Mouse (Mus musculus) hindbrain, embryonic 13.5 days (tissue): ENCODE data around the gene Syn3. TPM values are rescaled to one million over a fixed set of nuclear protein-coding genes. Genes with fewer than 3 reads are reported as not detected.

Experiments
- ATAC-seq: fragments of 200-750 bp; cut with Nextera tagmentation; 2 replicates; pipeline ENCODE4 v1.8.0; 2017; ENCODE audit warnings: moderate TSS enrichment; ENCODE audit not compliant: low FRiP score
- H3K27ac ChIP-seq: fragments of 300-500 bp; sonication (generic); 2 replicates; pipeline ENCODE4 v1.5.1; 2015; ENCODE audit warnings: inconsistent platforms, mild to moderate bottlenecking, moderate library complexity
- H3K27me3 ChIP-seq: fragments of 300-500 bp; sonication (generic); 2 replicates; pipeline ENCODE4 v1.6.1; 2015; ENCODE audit warnings: mild to moderate bottlenecking, inconsistent platforms
- H3K36me3 ChIP-seq: fragments of 300-500 bp; sonication (generic); 2 replicates; pipeline ENCODE4 v1.6.1; 2015; ENCODE audit warnings: mild to moderate bottlenecking, inconsistent platforms
- H3K4me1 ChIP-seq: fragments of 300-500 bp; sonication (generic); replicated peaks from 2 replicates; pipeline ENCODE4 v1.6.1; 2015; ENCODE audit warnings: inconsistent platforms
- H3K4me2 ChIP-seq: fragments of 300-500 bp; sonication (generic); 2 replicates; pipeline ENCODE4 v1.6.1; 2015; ENCODE audit warnings: inconsistent platforms, mild to moderate bottlenecking, moderate library complexity
- H3K4me3 ChIP-seq: fragments of 300-500 bp; sonication (generic); 2 replicates; pipeline ENCODE4 v1.5.1; 2015; ENCODE audit warnings: mild to moderate bottlenecking, inconsistent platforms
- H3K9ac ChIP-seq: fragments of 300-500 bp; sonication (generic); 2 replicates; pipeline ENCODE4 v1.6.1; 2015; ENCODE audit warnings: mild to moderate bottlenecking, inconsistent platforms
- H3K9me3 ChIP-seq: fragments of 300-500 bp; sonication (generic); 2 replicates; pipeline ENCODE4 v1.6.1; 2016; ENCODE audit warnings: inconsistent platforms
- WGBS: fragments of 180-500 bp; shearing (Covaris S2); methylation state at CpG from one replicate; pipeline ENCODE4 v1.1.7; 2015; 5-methylcytosine and 5-hydroxymethylcytosine counted together
- polyA plus RNA-seq: library from polyadenylated mRNA; unstranded; fragments of >200 nt; fragmentation: Nextera tagmentation; extraction: Ambion mirVana; gene quantifications from 2 replicates; pipeline ENCODE4 v1.2.1, GENCODE M21; 2015

Syn3 gene
- polyA plus RNA-seq, 1 experiment from 2014 or later: 16.7 TPM

DNA sequence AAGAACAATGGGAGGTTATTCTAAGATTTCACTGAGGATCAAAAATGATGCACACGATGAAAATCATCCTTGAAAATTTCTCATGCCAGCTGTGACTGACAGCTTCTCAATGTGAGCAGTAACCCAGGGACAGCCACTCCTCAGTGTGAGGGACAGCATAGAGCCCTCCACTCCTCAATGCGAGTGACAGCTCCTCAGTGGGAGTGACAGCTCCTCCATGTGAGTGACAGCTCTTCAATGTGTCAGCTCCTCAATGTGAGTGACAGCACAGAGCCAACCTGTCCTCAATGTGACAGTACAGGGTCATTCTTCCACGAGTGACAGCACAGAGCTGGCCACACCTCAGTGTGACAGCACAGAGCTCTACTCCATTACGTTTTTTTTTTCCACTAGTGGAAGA lies 310.1 kb downstream of the Syn3 start:
- H3K27me3 ChIP-seq: no peaks in the 10 kb centered on the region

DNA sequence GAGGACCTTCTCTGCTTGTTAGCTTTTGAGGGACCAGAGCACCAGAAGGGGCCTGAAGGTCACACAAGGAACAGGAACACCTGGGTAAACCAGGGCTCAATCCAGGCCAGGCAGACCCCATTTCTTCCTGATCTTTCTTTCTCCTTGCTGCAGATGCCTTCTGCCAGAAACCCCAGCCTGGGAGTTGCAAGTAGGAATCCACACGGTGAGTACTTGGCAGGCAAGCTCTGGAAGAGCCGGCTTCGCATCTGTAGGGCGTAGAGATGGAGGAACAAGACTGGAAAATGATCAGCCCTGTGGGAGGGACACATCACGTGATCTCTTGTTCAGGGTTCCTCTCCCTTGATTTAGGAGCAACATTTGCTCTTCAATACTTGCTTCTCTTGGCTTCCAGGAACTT lies 310.8 kb downstream of the Syn3 start:
- ATAC-seq: no peak
- Histone ChIP-seq H3K27ac (no peak overlapping the region), H3K9ac (no peak overlapping the region), H3K9me3 (no peaks in the 10 kb centered on the region), H3K4me3 (no peak overlapping the region), H3K4me2 (no peak overlapping the region), H3K36me3 (no peaks in the 10 kb centered on the region), H3K27me3 (no peaks in the 10 kb centered on the region), H3K4me1 (no peaks in the 10 kb centered on the region)
- WGBS: 91% methylated on average over 5 of the region's 5 CpGs

More for the DNA sequence above, 310.1 kb downstream of the Syn3 start:
- 74% methylated on average over 4 of the region's 4 CpGs for WGBS
- Histone ChIP-seq H3K4me1 (no peaks in the 10 kb centered on the region), H3K9me3 (no peaks in the 10 kb centered on the region), H3K9ac (no peak overlapping the region), H3K4me2 (no peak overlapping the region), H3K27ac (no peak overlapping the region), H3K4me3 (no peak overlapping the region), H3K36me3 (no peaks in the 10 kb centered on the region)
- ATAC-seq: no peak

DNA sequence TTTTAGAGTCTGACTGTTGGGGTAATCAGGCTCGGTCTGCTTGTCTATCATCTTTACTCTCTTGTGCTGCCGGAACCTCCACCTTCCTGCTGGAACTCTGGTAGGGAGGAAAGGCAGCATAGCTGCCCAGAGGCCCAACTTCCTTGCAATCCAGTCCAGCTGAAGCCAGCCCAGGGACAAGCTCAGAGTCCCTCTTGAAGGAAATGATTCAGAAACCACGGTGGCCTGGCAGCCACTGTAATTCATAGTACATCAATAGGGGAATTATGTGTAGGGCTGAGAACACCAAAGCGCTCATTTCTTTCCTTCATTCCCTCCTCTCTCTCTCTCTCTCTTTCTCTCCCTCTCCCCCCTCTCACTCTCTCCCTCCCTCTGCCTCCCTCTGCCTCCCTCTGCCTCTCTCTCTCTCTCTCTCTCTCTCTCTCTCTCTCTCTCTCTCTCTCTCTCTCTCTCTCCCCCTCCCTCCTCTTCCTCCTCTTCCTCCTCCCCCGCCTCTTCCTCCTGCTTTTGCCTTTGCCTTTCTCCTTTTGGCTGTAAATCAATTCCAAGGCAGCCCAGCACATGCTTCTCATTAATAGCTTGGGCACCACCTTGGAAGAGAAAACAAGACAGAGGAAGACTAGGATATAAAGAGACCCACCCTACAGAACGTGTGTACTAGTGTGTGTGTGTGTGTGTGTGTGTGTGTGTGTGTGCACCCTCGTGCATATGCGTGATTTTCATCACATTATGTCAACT lies 315.4 kb downstream of the Syn3 start:
- H3K36me3 ChIP-seq: no peaks in the 10 kb centered on the region
- WGBS: 80% methylated on average over 8 of the region's 8 CpGs

DNA sequence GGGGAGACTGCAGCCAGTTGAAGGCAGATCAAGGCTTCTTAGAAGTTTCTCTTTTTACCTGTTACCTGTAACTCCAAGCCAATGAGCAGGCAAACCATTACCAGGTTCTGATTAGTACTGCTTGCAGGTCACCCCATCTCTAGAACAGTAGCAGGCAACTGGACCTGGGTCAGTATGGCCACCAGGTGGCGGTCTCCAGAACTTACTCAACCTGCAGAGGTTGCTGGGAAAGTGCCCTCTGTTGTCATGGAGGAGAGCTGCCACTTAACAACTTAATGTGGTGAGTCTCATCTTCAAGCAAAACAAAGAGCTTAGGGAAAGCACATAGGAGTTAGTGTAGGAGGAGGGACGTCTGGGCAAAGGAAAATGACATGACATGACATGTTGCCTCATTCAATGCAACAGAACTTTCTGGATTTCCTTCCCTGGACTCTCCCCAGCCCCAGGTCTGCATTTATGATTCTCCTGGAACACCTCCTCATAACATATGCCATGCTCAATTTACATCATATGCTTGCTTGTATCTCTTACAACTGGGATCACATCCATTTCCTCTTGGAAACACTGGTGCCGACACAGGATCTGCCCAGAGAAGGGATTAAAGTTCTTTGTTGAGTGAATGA lies 316.4 kb downstream of the Syn3 start:
- Histone ChIP-seq H3K9me3 (no peaks in the 10 kb centered on the region), H3K27me3 (no peaks in the 10 kb centered on the region), H3K4me3 (no peak overlapping the region), H3K27ac (no peak overlapping the region), H3K36me3 (no peaks in the 10 kb centered on the region), H3K9ac (no peak overlapping the region), H3K4me2 (no peak overlapping the region), H3K4me1 (no peaks in the 10 kb centered on the region)
- no peak for ATAC-seq
- 44% methylated on average over 3 of the region's 3 CpGs for WGBS

More for the DNA sequence above, 315.4 kb downstream of the Syn3 start:
- Histone ChIP-seq H3K4me1 (no peaks in the 10 kb centered on the region), H3K27ac (no peak overlapping the region), H3K9me3 (no peaks in the 10 kb centered on the region), H3K4me3 (no peak overlapping the region), H3K27me3 (no peaks in the 10 kb centered on the region), H3K9ac (no peak overlapping the region), H3K4me2 (no peak overlapping the region)
- no peak for ATAC-seq

DNA sequence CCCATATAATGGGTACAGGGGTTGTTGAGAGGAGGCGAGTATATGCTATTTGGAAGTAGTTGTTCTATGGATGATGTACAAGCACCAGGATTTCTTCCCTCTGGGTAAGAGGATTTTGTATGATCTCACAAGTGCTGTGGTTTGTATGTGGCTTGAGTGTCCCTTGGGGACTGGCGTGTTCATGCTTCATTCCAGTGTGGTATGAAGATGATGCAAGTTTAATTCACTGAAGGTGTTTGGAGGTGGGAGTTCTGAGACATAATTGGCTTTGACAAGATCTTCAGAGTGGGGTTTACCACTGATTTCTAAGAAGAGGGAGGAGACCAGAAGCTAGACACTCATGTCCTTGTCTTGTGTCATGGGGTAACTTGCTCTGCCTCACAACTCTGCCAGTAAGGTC lies 322.3 kb downstream of the Syn3 start:
- Histone ChIP-seq H3K4me1 (no peaks in the 10 kb centered on the region), H3K36me3 (no peaks in the 10 kb centered on the region), H3K27me3 (no peaks in the 10 kb centered on the region), H3K9ac (no peak overlapping the region), H3K27ac (no peak overlapping the region), H3K4me3 (no peak overlapping the region), H3K9me3 (no peaks in the 10 kb centered on the region), H3K4me2 (no peak overlapping the region)
- ATAC-seq: no peak
- WGBS: 97% methylated on average over 2 of the region's 2 CpGs

DNA sequence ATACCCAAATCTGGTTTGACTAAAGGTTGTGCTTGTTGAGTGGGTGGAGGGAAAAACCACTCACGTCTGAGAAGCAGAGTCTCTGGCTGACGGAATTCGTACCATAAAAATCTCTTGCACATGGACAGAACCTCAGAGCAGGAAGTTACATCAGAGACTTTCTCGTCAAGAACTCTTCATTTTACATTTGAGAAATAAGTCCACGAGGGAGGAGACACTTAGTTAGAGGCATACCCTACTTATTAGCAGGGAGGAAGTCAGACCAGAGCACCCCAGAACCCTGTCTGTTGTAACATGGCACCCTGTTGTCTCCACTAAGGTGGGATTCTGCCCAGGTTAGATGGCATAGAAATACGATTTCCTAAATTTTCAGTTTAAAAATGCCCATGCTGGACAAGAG lies 324.7 kb downstream of the Syn3 start:
- no peak for ATAC-seq
- no peaks in the 10 kb centered on the region for H3K4me1 ChIP-seq

DNA sequence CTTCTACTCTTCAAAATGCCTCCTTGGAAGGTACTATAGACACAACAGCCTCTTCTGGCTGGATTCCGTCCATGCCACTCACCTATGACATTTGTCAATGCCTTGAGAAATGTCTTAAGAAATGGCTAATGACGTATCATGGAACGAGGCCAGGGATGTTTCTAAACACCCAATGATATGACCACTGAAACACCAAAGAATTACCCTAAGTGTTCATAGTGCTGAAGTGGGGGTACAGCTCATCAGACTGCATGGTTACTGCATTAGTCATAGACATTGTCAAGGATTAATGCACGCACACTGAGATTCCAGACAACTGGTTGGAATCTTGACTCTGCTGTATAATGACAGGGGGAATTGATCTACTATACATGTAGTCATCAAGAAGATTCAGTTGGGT lies 325.4 kb downstream of the Syn3 start:
- no peak for ATAC-seq
- Histone ChIP-seq H3K4me3 (no peak overlapping the region), H3K4me1 (no peaks in the 10 kb centered on the region), H3K27me3 (no peaks in the 10 kb centered on the region), H3K9ac (no peak overlapping the region), H3K36me3 (no peaks in the 10 kb centered on the region), H3K9me3 (no peaks in the 10 kb centered on the region), H3K27ac (no peak overlapping the region), H3K4me2 (no peak overlapping the region)
- WGBS: 93% methylated on average over 4 of the region's 4 CpGs

More for the DNA sequence above, 324.7 kb downstream of the Syn3 start:
- Histone ChIP-seq H3K36me3 (no peaks in the 10 kb centered on the region), H3K4me2 (no peak overlapping the region), H3K9me3 (no peaks in the 10 kb centered on the region), H3K27me3 (no peaks in the 10 kb centered on the region), H3K9ac (no peak overlapping the region), H3K27ac (no peak overlapping the region), H3K4me3 (no peak overlapping the region)
- 83% methylated on average over 6 of the region's 6 CpGs for WGBS

DNA sequence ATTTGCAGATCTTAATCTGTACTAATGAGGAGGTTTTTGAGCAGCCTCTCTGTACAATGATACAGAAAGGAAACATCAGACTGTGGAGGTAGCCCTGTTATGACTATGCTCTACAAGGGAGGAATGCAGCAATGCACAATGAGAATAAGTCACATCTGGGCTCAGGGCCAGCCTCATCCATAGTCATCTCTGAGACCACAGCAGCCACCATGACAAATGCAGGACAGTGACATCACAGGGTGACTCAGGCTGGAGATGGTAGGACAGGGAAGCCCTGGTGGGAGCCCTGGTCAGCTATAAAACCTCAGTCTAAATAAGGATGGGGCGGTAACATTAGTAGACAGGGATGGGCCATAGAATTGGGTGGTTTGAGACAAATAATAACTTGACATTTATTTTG lies 327.4 kb downstream of the Syn3 start:
- peaks cover 7% of the 10 kb centered on the region; the same call in 1 of the 2 replicates for H3K4me1 ChIP-seq
- 96% methylated on average over 1 of the region's 1 CpGs for WGBS
- no peak for ATAC-seq
- H3K4me3 ChIP-seq: no peak overlapping the region
- no peaks in the 10 kb centered on the region for H3K9me3 ChIP-seq
- H3K4me2 ChIP-seq: no peak overlapping the region
- no peaks in the 10 kb centered on the region for H3K36me3 ChIP-seq
- H3K27me3 ChIP-seq: no peaks in the 10 kb centered on the region
- H3K27ac ChIP-seq: no peak overlapping the region
- H3K9ac ChIP-seq: no peak overlapping the region

DNA sequence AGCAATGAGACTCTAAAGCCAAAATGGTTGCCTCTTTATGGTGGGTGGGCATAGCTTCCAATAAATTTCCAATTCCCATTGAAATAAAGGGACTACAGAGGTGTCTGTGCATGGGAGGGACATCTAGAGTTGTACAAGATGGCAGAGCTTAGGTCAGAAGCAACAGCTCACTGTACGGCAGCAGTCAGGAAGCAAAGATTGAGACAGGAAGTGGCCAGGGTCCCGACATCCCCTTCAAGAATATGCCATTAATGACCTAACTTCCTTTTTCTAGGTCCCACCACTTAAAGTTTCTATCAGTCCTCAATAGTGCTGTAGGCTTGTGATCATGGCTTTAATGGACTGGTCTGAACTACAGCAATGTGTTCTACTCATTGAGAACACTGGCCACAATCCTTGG lies 330.6 kb downstream of the Syn3 start:
- 0 out of 2 replicates have a peak overlapping the region, but pooled peaks have one; percentile 8 for H3K27ac ChIP-seq
- no peak for ATAC-seq
- H3K27me3 ChIP-seq: no peaks in the 10 kb centered on the region
- WGBS: 92% methylated on average over 2 of the region's 2 CpGs
- no peak overlapping the region for H3K4me3 ChIP-seq
- no peak overlapping the region for H3K9ac ChIP-seq
- H3K4me2 ChIP-seq: no peak overlapping the region
- peaks cover 7% of the 10 kb centered on the region; the same call in 1 of the 2 replicates for H3K4me1 ChIP-seq
- no peaks in the 10 kb centered on the region for H3K36me3 ChIP-seq
- no peaks in the 10 kb centered on the region for H3K9me3 ChIP-seq

DNA sequence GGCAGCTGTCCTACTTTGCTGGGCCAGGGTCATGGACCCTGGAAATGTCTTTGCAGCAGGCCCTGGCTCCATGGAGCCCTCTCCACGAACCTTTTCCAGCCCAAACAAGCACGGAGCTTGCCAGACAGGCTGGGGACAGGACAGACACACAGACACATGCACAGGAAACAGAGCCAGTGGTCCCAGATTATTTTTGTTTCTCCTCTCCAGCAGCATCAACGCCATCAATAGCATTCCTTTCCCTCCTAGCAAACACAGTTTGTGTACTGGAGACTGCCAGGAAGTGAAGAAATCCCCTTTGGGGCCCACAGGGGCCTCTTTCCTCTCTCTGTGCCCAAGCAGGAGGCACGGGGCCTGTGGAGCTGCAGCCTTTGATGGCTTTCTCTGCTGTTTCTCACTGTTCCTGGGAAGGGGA lies 331.8 kb downstream of the Syn3 start:
- Histone ChIP-seq H3K9me3 (no peaks in the 10 kb centered on the region), H3K9ac (no peak overlapping the region), H3K4me1 (peaks cover 7% of the 10 kb centered on the region; the same call in 1 of the 2 replicates), H3K4me3 (no peak overlapping the region), H3K36me3 (no peaks in the 10 kb centered on the region), H3K27me3 (no peaks in the 10 kb centered on the region), H3K4me2 (no peak overlapping the region), H3K27ac (0 out of 2 replicates have a peak overlapping the region, but pooled peaks have one; percentile 13)
- 11% methylated on average over 4 of the region's 4 CpGs for WGBS
- ATAC-seq: peak; percentile 24; the same call in 1 of the 2 replicates

DNA sequence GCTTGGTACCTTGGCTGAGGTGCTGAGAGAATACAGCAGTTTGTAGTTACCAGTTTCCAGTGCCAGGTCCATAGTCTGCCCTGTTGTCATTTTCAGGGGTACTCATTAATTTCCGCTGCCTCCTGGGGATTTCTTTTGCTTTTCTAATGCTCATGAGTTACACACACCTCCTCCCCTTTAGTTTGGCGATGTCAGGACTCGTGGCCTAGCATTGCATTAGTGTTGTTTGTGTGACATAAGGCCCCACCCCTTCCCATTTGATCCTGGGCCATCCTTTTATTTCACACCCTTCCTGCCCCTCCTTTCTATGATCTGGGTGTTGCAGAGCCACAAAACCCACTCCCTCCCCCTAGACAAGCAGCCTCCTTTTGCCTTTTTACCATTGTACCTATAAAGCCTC lies 334.6 kb downstream of the Syn3 start:
- 46% methylated on average over 3 of the region's 3 CpGs for WGBS
- H3K4me3 ChIP-seq: no peak overlapping the region
- H3K4me1 ChIP-seq: peaks cover 9% of the 10 kb centered on the region; the same call in 1 of the 2 replicates
- no peaks in the 10 kb centered on the region for H3K9me3 ChIP-seq
- H3K4me2 ChIP-seq: no peak overlapping the region
- no peaks in the 10 kb centered on the region for H3K36me3 ChIP-seq
- H3K9ac ChIP-seq: no peak overlapping the region
- ATAC-seq: no peak
- H3K27ac ChIP-seq: no peak overlapping the region
- H3K27me3 ChIP-seq: no peaks in the 10 kb centered on the region

DNA sequence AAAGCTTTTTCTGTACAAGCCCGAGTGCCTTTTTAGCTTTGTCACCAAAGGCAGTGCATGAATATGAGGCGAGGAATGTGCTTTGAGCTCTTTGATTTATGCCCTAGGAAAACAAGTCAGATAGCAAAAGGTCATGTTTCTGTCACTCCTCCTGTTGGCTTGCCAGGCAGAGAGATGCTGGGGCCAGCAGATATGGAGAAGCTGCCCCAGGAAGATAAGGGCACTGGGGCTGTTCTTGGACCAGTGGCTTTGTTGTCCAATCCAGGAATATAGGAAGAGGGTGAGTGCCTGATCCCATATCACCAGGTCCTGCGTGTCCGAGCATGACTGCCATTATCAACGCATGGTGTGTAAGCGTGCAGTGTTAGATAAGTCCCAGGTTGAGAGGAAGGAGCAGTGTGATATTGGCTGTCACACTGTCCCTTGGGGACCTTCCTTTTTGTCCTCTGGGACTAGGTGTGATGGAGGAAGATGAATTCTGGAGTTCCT lies 336.9 kb downstream of the Syn3 start:
- no peak overlapping the region for H3K4me3 ChIP-seq
- H3K9me3 ChIP-seq: no peaks in the 10 kb centered on the region
- ATAC-seq: no peak
- WGBS: 80% methylated on average over 6 of the region's 6 CpGs
- no peak overlapping the region for H3K27ac ChIP-seq
- peaks cover 5% of the 10 kb centered on the region; the same call in 1 of the 2 replicates for H3K4me1 ChIP-seq
- no peak overlapping the region for H3K9ac ChIP-seq
- no peaks in the 10 kb centered on the region for H3K36me3 ChIP-seq
- no peak overlapping the region for H3K4me2 ChIP-seq
- no peaks in the 10 kb centered on the region for H3K27me3 ChIP-seq
